Mouse (Mus musculus): ENCODE measurements at regions not wholly inside any gene's neighbourhood (a gene's known extent, or its start where the extent isn't known, plus 50 kb on each side); places are given as distances from the start of the nearest gene placed in this dataset.
A peak's percentile ranks its signal among the peaks of the same experiment; 100 is the strongest.

DNA sequence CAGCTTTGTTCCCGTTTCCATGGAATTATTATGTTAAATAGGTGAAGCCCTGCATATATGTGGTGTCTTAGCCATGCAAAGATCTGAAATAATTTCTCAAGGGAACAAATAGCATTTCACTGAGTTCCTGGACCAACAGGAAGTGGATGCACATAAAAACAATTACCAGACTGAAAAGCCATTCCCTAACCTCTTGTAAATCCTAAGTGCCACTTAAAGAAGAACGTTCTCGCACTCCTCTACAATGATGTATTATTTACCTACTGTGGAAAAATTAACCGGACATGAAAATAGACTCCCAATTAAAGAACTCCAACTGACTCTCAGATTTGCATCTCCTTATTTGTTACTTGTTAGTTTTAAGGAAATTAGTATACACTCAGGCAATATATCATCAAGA is 288.9 kb upstream of the Cited2 start:
- Histone ChIP-seq H3K9ac (no peak overlapping the region), H3K27me3 (ENCODE audit: insufficient read depth, low read length) (no peaks in the 10 kb centered on the region), H3K4me1 (ENCODE audit: insufficient read depth) (no peaks in the 10 kb centered on the region), H3K36me3 (ENCODE audit: insufficient read depth) (no peaks in the 10 kb centered on the region), H3K27ac (ENCODE audit: low read depth, low read length) (no peak overlapping the region), H3K4me3 (ENCODE audit: low read depth, low read length) (no peak overlapping the region), H3K9me3 (ENCODE audit: low read length) (no peaks in the 10 kb centered on the region), H3K4me2 (ENCODE audit: low read depth) (no peak overlapping the region)
- WGBS = 42% methylated on average over 4 of the region's 4 CpGs
- ATAC-seq (no peak), DNase-seq (no peak)
- no peak for TF ChIP-seq CTCF (IDR thresholded peaks at IDR 0.05; ENCODE audit: low read depth)

DNA sequence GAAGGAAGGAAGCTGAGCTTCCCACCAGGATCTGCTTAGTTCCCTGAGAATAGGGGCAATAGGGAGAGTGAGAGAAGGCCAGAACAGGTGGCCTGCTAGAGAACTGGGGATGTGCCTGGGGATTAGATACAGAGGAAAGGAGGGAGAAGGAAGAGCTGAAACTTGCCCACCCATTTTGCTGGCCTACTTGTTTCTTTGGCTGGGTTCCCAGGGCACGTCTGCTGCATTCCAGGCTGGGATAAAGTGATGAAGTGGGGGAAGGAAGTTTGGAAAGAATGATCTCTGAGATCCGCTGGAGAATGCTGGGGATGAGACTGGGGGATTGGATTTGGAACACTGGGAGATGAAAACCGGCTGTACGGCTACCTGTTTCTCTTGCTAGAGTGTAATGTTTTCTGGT is 272.8 kb upstream of the Cited2 start:
- H3K4me2 ChIP-seq (ENCODE audit: low read depth) = no peak overlapping the region

DNA sequence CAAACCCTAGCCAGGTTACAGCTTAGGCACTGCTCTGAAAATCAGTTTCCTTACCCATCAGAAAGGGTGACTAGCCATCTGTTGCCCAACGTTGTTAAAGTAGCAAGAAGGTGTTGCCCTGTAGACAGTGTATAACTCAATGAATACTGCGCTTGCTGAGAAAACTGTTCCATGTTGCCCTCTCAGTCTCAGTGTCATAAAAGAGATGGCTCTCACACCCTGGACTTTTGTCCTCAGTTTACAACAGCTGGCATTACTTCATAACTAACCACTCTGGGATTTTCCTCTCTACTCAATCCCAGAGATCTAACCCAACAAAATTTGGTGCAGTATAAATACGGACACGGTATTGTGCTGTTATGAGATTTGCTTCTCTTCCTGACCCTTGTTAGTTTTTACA is 252.1 kb upstream of the Cited2 start:
- Histone ChIP-seq H3K27ac (ENCODE audit: low read depth, low read length) (no peak overlapping the region), H3K9ac (no peak overlapping the region), H3K4me3 (ENCODE audit: low read depth, low read length) (no peak overlapping the region), H3K9me3 (ENCODE audit: low read length) (no peaks in the 10 kb centered on the region), H3K27me3 (ENCODE audit: insufficient read depth, low read length) (no peaks in the 10 kb centered on the region), H3K4me1 (ENCODE audit: insufficient read depth) (no peaks in the 10 kb centered on the region), H3K4me2 (ENCODE audit: low read depth) (no peak overlapping the region), H3K36me3 (ENCODE audit: insufficient read depth) (no peaks in the 10 kb centered on the region)
- DNase-seq (no peak), ATAC-seq (no peak)
- no peak for TF ChIP-seq CTCF (IDR thresholded peaks at IDR 0.05; ENCODE audit: low read depth)
- WGBS = 90% methylated on average over 4 of the region's 4 CpGs

More for the DNA sequence above, 272.8 kb upstream of the Cited2 start:
- no peak for TF ChIP-seq CTCF (IDR thresholded peaks at IDR 0.05; ENCODE audit: low read depth)
- no peak for DNase-seq
- Histone ChIP-seq H3K4me3 (ENCODE audit: low read depth, low read length) (no peak overlapping the region), H3K9ac (no peak overlapping the region), H3K27me3 (ENCODE audit: insufficient read depth, low read length) (no peaks in the 10 kb centered on the region), H3K4me1 (ENCODE audit: insufficient read depth) (no peaks in the 10 kb centered on the region), H3K27ac (ENCODE audit: low read depth, low read length) (no peak overlapping the region), H3K36me3 (ENCODE audit: insufficient read depth) (no peaks in the 10 kb centered on the region), H3K9me3 (ENCODE audit: low read length) (no peaks in the 10 kb centered on the region)
- ATAC-seq = no peak
- 66% methylated on average over 4 of the region's 4 CpGs for WGBS

DNA sequence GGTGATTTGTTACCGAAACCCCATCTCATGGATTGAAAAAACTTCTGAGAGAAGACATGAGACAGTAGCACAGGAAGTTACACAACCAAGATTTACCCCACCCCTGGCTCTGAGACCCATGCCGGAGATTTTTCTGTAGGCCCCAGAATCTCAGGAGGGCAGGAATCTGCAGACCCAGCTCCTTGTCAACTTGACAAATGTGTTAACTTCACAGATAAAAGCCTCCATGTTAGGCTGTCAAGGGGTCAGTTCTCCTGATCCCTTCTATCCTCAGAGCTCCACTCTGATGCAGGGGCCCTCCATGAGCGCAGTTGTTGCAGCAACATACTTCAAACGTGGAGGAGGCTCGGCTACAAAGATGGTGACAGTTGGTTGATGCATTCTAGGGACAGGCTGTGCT is 250.5 kb upstream of the Cited2 start:
- Histone ChIP-seq H3K9ac (no peak overlapping the region), H3K4me3 (ENCODE audit: low read depth, low read length) (no peak overlapping the region), H3K9me3 (ENCODE audit: low read length) (no peaks in the 10 kb centered on the region), H3K27me3 (ENCODE audit: insufficient read depth, low read length) (no peaks in the 10 kb centered on the region), H3K4me2 (ENCODE audit: low read depth) (no peak overlapping the region), H3K27ac (ENCODE audit: low read depth, low read length) (no peak overlapping the region), H3K36me3 (ENCODE audit: insufficient read depth) (no peaks in the 10 kb centered on the region), H3K4me1 (ENCODE audit: insufficient read depth) (no peaks in the 10 kb centered on the region)
- no peak for ATAC-seq
- DNase-seq = no peak
- TF ChIP-seq CTCF (IDR thresholded peaks at IDR 0.05; ENCODE audit: low read depth) = no peak
- WGBS = 73% methylated on average over 5 of the region's 5 CpGs

DNA sequence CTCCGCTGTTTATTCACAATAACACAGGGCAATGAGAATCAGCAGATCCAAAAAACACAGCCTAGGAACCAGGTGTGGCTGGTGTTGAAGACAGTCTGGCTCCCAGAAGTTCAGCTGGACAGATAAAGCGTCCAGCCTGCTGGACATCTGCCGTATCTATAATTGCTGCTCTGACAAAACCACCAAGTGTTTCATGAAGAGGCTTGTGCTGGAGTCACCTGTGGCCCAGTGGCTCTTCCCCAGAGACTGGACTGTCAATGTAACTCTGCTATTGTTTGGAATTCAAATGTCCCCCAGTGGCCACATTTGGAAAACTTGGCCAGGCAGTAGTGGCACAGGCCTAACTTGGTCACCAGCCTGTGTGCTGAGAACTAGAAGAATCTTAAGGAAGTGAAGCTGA is 247.0 kb upstream of the Cited2 start:
- Histone ChIP-seq H3K27me3 (ENCODE audit: insufficient read depth, low read length) (no peaks in the 10 kb centered on the region), H3K36me3 (ENCODE audit: insufficient read depth) (no peaks in the 10 kb centered on the region), H3K4me1 (ENCODE audit: insufficient read depth) (peaks cover 5% of the 10 kb centered on the region; the same call in 1 of the 2 replicates), H3K27ac (ENCODE audit: low read depth, low read length) (no peak overlapping the region), H3K9me3 (ENCODE audit: low read length) (no peaks in the 10 kb centered on the region), H3K4me2 (ENCODE audit: low read depth) (no peak overlapping the region), H3K9ac (no peak overlapping the region), H3K4me3 (ENCODE audit: low read depth, low read length) (no peak overlapping the region)
- DNase-seq = no peak
- no peak for TF ChIP-seq CTCF (IDR thresholded peaks at IDR 0.05; ENCODE audit: low read depth)
- ATAC-seq = no peak
- WGBS = 93% methylated on average over 3 of the region's 3 CpGs

DNA sequence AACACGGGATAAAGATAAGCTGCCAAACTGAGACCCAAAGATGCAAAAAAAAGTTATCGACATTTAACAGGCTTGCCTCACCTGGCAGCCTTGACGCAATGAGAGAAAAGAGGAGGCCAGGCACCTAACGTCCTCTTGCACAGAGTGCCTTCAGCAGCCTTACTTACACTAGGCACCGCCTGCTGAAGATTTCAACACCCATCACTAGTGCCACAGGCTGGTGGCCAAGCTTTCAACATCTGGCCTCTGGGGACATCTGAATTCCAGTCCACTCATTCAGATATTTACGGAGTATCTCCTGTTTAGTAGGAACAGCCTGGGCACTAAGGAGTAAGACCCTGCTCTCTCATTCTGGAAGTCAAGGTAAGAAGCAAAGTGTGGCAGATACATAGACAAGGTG is 246.3 kb upstream of the Cited2 start:
- TF ChIP-seq CTCF (IDR thresholded peaks at IDR 0.05; ENCODE audit: low read depth) = no peak
- Histone ChIP-seq H3K9me3 (ENCODE audit: low read length) (no peaks in the 10 kb centered on the region), H3K4me1 (ENCODE audit: insufficient read depth) (peaks cover 5% of the 10 kb centered on the region; the same call in 1 of the 2 replicates), H3K27ac (ENCODE audit: low read depth, low read length) (no peak overlapping the region), H3K4me2 (ENCODE audit: low read depth) (no peak overlapping the region), H3K36me3 (ENCODE audit: insufficient read depth) (no peaks in the 10 kb centered on the region), H3K4me3 (ENCODE audit: low read depth, low read length) (no peak overlapping the region), H3K9ac (no peak overlapping the region), H3K27me3 (ENCODE audit: insufficient read depth, low read length) (no peaks in the 10 kb centered on the region)
- WGBS = 96% methylated on average over 6 of the region's 6 CpGs
- DNase-seq (no peak), ATAC-seq (no peak)

DNA sequence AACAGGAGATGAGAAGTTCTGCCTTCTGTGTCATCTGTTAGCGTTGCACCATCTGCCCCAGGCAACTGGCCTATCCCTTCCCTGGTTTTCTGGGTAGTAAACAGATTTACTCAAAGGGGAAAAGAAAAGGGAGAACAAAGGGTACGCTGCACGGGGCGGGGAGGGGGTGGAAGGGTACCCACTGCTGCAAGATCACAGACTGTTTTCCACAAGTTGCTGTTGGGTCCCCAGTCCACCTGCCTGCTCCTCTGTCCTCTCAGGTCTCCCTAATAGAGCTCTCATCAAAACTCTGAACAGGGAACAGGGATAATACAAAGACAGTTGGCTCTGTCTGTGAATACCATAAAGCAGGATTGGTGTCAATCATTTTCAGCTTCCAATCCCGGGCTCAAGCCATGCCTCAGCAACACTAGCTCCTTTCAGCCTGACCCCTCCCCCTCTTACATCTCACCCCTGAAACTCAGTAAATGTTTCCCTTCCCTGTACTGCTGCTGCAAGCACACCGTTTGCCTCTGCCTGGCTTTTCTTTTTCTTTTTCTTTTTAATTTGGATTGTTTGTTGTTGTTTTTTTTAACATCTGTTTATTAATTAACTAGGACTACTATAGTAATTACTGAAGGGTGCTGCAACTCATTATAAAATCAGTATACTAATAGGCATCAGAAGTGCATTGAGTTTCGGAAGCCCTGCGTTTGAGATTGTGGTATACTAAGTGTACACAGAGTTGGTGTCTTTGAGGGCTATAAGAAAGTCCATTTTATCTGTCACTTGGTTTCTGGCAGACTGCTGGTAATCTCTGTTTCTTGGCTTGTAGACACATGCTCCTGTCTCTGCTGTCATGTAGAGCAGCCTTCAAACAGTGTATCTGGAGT is 244.0 kb upstream of the Cited2 start:
- Histone ChIP-seq H3K9ac (no peak overlapping the region; the same call in 1 of the 2 replicates), H3K27ac (ENCODE audit: low read depth, low read length) (peak overlapping the region; percentile 54), H3K4me3 (ENCODE audit: low read depth, low read length) (no peak overlapping the region), H3K9me3 (ENCODE audit: low read length) (no peaks in the 10 kb centered on the region), H3K4me2 (ENCODE audit: low read depth) (peak overlapping the region; percentile 20; the same call in 1 of the 2 replicates), H3K36me3 (ENCODE audit: insufficient read depth) (no peaks in the 10 kb centered on the region), H3K4me1 (ENCODE audit: insufficient read depth) (peaks cover 5% of the 10 kb centered on the region; the same call in 1 of the 2 replicates), H3K27me3 (ENCODE audit: insufficient read depth, low read length) (no peaks in the 10 kb centered on the region)
- no peak for TF ChIP-seq CTCF (IDR thresholded peaks at IDR 0.05; ENCODE audit: low read depth)
- WGBS = 12% methylated on average over 8 of the region's 8 CpGs
- ATAC-seq (peak; percentile 91), DNase-seq (peak; percentile 68)

Data from forebrain, postnatal 0 days (tissue).